Mouse (Mus musculus) kidney, postnatal 10 days (tissue): ENCODE data around the gene Eral1.

Source experiments
- DNase-seq: peaks from one replicate; pipeline ENCODE4 v3.0.0; 2021; ENCODE audit warnings: mixed read lengths

Gene Eral1

DNA sequence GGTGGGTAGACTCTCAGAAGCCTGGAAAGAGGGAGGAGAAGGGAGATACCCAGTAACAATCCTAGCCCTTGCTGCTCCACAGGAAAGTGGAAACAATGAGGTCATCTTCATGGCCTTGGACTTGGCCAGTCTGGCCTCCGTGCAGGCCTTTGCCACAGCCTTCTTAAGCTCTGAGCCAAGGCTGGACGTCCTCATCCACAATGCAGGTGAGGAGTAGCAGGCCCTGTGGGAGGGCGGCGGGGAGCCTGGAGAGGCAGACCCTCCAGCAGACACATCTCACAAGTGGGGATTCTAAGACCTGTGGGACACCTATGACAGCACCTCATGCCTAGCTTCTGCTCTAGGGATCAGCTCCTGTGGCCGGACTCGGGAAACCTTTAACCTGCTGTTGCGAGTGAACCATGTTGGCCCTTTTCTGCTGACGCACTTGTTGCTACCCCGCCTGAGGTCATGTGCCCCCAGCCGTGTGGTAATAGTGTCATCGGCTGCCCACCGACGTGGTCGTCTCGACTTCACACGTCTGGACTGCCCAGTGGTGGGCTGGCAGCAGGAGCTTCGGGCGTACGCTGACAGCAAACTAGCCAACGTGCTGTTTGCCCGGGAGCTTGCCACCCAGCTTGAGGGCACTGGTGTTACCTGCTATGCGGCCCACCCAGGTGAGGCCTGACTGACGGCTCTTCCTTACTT is 46.1 kb downstream of the Eral1 start:
- DNase-seq: no peak

DNA sequence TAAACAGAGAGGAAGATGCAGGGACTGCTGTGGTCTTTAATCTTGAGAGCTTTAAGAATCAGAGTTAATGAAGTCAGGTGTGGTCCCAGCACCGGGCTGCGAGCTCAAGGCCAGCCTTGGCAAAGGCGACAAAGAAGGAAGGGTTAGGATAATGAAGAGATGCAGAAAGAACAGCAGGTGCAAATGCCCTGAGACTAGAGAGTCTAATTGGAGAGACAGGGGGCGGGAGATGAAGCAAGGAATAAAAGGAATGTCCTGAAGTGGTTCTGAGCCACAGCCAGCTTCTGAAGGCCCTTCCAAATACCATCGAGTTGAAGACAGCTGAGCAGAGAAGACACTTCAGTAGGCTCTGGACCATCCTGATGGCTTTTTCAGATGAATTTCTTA is 47.4 kb downstream of the Eral1 start:
- DNase-seq: no peak

DNA sequence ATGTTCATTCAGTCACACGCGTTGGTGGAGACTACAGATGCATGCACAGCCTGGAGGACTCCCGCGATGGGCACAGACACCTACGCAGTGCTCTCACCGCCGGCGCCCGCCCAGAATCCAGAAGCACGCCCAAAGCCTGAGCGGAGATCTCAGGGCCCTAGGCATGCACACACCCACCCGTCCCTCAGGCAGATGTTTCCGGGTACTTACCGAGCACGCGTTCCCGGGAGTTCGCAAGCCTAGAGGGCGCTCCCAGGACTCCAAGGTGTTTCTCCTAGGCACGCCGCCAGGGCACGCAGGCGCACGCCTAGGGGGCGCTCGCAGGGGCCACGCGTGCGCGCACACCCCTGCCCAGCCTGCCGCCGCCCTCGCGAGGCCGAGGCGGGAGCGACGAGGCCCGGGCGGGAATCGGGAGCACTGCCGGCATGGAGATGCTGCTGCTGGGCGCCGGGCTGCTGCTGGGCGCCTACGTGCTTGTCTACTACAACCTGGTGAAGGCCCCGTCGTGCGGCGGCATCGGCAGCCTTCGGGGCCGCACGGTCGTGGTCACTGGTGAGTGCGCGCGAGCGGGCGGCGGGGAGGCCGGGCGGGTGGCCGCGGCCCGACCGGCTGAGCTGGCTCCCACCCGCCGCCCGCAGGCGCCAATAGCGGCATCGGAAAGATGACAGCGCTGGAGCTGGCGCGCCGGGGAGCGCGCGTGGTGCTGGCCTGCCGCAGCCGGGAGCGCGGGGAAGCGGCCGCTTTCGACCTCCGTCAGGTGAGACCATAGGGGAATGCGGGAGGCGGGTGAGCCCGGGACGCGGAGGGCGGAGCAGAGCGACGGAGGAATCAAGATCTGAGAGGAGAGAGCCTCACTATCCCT is 48.0 kb downstream of the Eral1 start, which contains the start of gene Dhrs13:
TSS of gene Dhrs13 (plus strand) at position 334 of the 862 bp plus-strand sequence.
- DNase-seq: peak; percentile 96

DNA sequence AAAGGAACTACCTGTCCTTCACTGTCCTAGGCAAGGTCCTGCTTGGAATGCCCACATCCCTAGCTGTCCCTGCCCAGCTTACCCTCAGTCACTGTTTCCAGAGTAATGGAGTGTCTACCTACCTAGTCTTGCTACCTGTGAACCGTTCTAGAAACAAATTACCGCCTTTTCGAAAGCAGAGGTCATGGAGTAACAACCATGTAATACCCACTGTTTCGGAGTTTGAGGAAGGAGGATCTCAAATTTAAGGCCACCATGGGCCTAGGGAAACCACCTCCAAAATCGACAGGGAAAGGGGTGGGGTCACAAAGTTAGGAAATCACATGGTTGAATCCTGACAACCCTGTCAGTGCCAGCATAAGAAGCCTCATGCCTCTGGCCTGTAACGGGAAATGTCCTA is 48.8 kb downstream of the Eral1 start:
- no peak for DNase-seq

DNA sequence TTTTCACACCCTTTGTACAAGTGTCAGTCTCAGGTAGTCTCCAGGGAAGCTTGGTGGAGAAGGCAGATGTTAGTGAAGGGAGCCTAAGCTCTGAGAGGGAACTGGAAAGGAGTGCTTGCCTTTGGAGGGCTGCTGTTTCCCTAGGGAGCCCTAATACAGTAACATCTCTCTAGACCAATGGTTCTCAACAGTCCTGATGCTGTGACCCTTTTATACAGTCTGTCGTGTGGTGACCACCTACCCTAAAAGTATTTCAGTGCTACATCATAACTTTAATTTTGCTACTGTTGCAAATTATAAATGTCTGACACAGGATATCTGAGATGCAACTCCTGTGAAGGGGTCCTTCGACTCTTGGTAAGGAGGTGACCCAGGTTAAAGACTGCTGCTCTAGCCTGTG is 49.6 kb downstream of the Eral1 start:
- no peak for DNase-seq

DNA sequence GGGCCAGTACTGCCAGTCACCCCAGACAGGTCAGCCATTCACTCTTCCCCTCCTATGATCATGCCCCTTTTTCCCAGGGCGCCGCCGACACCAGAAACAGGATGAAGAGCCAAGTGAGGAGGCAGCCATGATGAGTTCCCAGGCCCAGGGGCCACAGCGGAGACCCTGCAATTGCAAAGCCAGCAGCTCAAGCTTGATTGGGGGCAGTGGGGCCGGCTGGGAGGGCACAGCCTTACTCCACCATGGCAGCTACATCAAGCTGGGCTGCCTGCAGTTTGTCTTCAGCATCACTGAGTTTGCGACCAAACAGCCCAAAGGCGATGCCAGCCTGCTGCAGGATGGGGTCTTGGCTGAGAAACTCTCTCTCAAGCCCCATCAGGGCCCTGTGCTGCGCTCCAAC is 50.9 kb downstream of the Eral1 start:
- no peak for DNase-seq

DNA sequence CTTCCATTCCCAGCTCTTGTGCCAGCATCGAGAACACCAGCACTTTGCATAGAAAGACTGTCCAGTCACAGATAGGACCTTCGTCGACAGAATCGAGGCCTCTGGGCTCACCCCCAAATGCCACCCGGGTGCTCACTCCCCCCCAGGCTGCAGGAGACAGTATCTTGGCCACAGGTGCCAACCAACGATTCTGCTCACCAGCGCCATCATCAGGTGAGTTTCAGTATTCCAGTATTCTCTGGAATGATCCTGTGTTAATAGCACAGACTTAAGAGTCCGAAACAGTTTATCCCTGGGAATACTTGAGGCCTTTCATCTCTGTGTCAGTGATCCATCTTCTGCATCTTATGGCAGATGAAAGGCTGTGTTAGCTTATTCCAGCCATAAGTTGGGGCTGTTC is 56.6 kb downstream of the Eral1 start:
- DNase-seq: peak; percentile 47
